Mouse (Mus musculus): ENCODE measurements around the gene 0610010K14Rik. TPM values are rescaled to one million over a fixed set of nuclear protein-coding genes. Genes with fewer than 3 reads are reported as not detected.

The 0610010K14Rik gene
- polyA plus RNA-seq (2016; fragmentation: Nextera tagmentation; extraction: Ambion mirVana): 241 and 244 TPM in 2 replicates

DNA sequence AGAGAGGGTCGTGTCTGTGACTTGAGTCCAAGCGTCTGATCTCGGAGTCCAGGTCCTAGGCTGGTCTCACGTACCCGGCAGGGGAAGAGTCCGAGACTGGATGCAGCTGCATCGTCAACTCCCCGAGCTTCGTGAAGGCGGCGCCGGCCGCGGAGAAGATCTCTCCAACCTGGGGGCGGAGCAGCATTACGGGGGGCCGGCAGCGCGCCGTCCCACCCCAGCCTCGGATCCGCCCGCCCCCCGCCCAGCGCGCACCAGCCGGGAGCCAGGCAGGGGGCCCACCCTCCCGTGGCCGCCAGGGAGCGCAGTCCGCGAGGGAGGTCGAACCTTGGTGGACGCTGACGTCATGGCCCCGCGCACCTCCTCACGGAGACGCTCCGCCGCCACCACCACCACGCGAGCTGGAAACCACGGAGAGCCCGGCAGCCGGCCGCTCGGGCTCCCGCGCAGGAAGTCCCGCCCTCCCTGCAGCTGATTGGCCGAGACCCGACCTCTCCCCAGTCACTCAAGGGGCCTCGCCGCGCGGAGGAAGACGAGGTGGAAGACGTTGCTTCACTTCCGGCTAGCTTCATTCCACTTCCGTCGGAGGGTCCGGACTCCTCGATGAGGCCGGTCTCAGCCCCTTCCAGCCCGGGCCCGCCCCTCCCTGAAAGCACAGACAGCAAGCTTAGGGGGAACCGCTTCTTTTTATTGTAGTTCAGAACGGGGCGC is at the start of gene 0610010K14Rik:
Gene 0610010K14Rik (minus strand): TSS at position 458 of the 711 bp plus-strand sequence.
- Histone ChIP-seq H3K36me3 (peaks cover 25% of the 10 kb centered on the region), H3K27ac (replicated peaks) (peak within 1 kb of the TSS; percentile 95), H3K4me3 (peak within 1 kb of the TSS; percentile 93), H3K9me3 (replicated peaks) (no peaks in the 10 kb centered on the region), H3K4me1 (peaks cover 62% of the 10 kb centered on the region), H3K27me3 (ENCODE audit: low read depth, poor library complexity, severe bottlenecking) (no peaks in the 10 kb centered on the region)
- peak; percentile 98 for DNase-seq (ENCODE audit: low spot score)
- WGBS: under 1% methylated on average over 67 of the region's 70 CpGs

DNA sequence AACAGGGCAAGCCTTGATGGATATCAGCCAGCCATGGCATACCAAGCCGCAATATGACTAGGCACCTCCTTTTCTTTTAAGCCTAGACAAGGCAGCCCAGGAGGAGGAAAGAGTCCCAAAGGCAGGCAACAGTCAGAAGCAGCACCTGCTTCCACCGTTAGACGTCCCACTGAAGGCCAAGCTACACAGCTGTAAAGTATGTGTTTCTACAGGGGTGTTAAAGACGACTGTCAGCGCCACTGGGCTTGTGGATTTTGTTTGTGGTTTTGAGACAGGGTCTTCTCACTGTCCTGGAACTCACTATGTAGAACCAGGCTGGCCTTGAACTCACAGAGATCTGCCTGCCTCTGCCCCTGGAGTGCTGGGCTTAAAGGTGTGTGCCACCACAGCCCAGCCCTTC is 48.0 kb upstream of the 0610010K14Rik start:
- Histone ChIP-seq H3K27ac (replicated peaks) (no peak overlapping the region), H3K4me1 (peaks cover 4% of the 10 kb centered on the region; the same call in 1 of the 2 replicates), H3K9me3 (replicated peaks) (no peaks in the 10 kb centered on the region), H3K27me3 (ENCODE audit: low read depth, poor library complexity, severe bottlenecking) (no peaks in the 10 kb centered on the region), H3K4me3 (no peak overlapping the region), H3K36me3 (no peaks in the 10 kb centered on the region)
- 85% methylated on average over 5 of the region's 5 CpGs for WGBS
- DNase-seq (ENCODE audit: low spot score): no peak

DNA sequence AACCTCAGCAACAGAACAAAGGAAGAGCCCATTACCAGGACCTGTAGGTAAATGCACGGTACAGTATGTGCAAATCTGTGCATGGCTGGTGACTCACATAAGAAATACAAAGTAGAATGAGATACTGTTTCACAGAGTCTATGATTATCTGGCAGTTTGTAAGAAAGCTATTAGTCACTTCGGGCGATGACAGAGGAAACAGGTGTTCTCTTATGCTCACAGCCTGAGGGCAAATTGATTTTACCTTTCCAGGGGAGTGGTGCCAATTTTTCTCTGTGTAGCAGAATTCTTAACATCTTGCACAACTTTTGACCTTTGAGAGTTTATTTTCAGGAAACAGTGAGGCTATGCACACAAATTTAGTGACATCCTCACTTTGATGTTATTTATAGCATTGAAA is 47.0 kb upstream of the 0610010K14Rik start:
- WGBS: 92% methylated on average over 3 of the region's 3 CpGs
- DNase-seq (ENCODE audit: low spot score): no peak

DNA sequence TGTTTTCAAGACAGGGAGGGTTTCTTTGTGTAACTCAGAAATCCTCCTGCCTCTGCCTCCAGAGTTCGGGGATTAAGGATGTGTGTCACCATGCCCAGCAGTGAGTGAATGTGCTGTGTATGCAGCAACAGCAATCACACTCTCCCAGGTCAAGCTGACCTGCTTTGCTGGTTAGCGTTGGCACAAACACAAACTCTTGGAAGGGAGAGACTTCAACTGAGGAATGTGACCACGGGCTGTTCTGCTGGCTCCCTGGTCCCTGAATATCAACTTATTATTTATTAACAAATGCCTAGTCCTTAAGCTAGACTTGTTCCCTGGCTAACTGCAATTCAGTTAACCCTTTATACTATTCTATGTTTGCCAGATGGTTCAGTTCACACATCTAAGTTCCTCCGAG is 46.0 kb upstream of the 0610010K14Rik start:
- H3K9me3 ChIP-seq (replicated peaks): no peaks in the 10 kb centered on the region
- H3K36me3 ChIP-seq: no peaks in the 10 kb centered on the region
- no peak overlapping the region for H3K27ac ChIP-seq (replicated peaks)
- no peak for DNase-seq (ENCODE audit: low spot score)
- WGBS: 91% methylated on average over 4 of the region's 4 CpGs
- H3K27me3 ChIP-seq (ENCODE audit: low read depth, poor library complexity, severe bottlenecking): no peaks in the 10 kb centered on the region
- H3K4me3 ChIP-seq: no peak overlapping the region
- H3K4me1 ChIP-seq: no peaks in the 10 kb centered on the region

More for the DNA sequence above, 47.0 kb upstream of the 0610010K14Rik start:
- Histone ChIP-seq H3K4me1 (peaks cover 4% of the 10 kb centered on the region; the same call in 1 of the 2 replicates), H3K9me3 (replicated peaks) (no peaks in the 10 kb centered on the region), H3K36me3 (no peaks in the 10 kb centered on the region), H3K4me3 (no peak overlapping the region), H3K27ac (replicated peaks) (no peak overlapping the region), H3K27me3 (ENCODE audit: low read depth, poor library complexity, severe bottlenecking) (no peaks in the 10 kb centered on the region)

DNA sequence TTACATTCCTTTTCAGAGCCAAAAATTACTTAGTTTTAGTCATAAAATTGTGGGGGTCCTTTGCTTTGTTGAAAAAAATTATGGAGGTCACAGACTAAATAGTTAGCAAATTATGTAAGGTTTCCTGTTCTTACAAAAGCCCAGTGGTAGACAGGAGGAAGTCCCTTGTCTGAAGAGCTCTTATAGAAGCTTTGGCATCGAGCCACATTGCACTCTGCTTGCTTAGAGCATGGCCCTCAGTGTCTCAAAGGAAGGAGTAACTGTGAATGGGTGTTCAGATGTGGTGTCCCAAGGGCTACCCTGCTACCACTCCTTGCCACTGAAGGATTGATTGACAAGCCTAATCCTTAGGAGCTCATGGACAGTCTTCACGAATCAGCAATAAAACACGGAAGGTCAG is 42.7 kb upstream of the 0610010K14Rik start:
- Histone ChIP-seq H3K36me3 (no peaks in the 10 kb centered on the region), H3K27ac (replicated peaks) (no peak overlapping the region), H3K9me3 (replicated peaks) (no peaks in the 10 kb centered on the region), H3K4me1 (no peaks in the 10 kb centered on the region), H3K4me3 (no peak overlapping the region), H3K27me3 (ENCODE audit: low read depth, poor library complexity, severe bottlenecking) (no peaks in the 10 kb centered on the region)
- WGBS: 83% methylated on average over 3 of the region's 3 CpGs
- no peak for DNase-seq (ENCODE audit: low spot score)

DNA sequence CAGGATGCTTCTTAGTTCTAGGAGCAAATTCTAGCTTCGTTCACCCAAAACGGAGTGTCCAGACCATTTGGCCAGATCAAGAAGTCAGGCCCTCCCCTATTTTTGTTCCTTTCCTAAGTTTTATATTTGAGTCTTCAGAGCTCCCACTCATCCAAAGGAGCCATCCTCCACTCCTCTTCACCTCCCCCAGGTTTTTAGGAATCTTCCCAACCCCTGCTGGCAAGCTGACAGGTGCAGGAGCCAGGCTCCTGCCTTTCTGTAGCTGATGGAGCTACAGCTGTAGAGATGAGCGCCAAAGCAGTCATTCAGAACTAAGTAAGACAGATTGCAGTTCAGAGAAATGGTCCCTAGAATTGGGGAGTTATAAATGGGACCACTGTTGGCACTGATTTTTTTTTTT is 41.2 kb upstream of the 0610010K14Rik start:
- Histone ChIP-seq H3K4me3 (no peak overlapping the region), H3K27me3 (ENCODE audit: low read depth, poor library complexity, severe bottlenecking) (no peaks in the 10 kb centered on the region), H3K9me3 (replicated peaks) (no peaks in the 10 kb centered on the region), H3K4me1 (no peaks in the 10 kb centered on the region), H3K27ac (replicated peaks) (no peak overlapping the region), H3K36me3 (no peaks in the 10 kb centered on the region)
- DNase-seq (ENCODE audit: low spot score): no peak
- WGBS: 82% methylated on average over 3 of the region's 3 CpGs

DNA sequence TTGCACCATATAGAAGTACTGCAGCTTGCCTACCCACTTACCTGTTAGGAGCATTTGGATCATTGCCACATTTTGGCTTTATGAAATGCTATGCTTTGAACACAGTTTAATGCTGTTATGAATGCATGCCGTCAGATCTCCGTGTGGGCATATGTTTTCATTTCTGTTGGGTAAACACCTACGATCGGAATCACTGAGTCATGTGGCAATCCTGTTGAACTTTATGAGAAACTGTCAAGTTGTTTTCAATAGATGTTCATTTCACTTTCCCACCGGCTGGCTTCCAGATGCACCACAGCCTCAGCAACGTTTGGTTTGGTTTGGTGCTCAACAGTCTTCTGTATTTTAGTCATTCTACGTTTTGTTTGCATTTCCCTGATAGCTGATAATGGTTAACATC is 33.9 kb upstream of the 0610010K14Rik start:
- no peaks in the 10 kb centered on the region for H3K27me3 ChIP-seq (ENCODE audit: low read depth, poor library complexity, severe bottlenecking)
- no peaks in the 10 kb centered on the region for H3K4me1 ChIP-seq
- no peak overlapping the region for H3K4me3 ChIP-seq
- no peaks in the 10 kb centered on the region for H3K9me3 ChIP-seq (replicated peaks)
- no peak for DNase-seq (ENCODE audit: low spot score)
- no peaks in the 10 kb centered on the region for H3K36me3 ChIP-seq
- 87% methylated on average over 7 of the region's 7 CpGs for WGBS
- no peak overlapping the region for H3K27ac ChIP-seq (replicated peaks)

DNA sequence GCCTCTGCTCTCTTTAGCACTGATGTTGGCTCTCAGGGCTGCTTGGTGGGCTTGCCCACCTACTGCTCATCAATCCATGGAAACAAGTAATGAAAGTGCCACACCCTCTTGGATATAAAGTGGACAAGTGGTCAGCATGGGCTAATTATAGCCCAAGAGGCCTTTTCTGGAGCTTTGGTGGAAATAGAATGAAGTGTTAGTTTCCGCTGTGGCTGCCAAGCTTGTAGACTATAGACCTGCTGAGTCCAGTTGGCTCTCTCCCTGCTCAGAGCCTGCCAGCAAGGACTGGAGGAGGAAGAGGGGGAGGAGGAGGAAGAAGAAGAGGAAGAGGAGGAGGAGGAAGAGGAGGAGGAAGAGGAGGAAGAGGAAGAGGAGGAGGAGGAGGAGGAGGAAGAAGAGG is 28.7 kb upstream of the 0610010K14Rik start:
- WGBS: 90% methylated on average over 1 of the region's 1 CpGs

DNA sequence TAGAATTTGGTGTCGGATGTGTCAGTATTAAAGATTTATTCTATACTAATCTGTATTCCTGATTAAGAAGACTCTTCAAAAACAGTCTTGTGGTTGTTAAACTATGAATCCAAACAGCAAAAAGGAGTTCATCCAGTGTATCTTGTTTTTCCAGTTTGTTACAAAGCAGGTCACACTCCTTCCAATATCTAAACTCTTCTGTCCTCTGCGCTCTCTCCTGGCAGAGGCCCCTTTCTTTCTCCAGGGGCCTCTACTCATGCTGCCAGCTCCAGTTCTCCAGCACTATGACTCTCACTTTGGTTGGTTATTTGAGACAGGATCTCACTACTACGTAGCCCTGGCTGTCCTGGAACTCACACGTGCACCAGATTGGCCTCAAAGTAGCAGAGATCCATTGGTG is 28.1 kb upstream of the 0610010K14Rik start:
- DNase-seq (ENCODE audit: low spot score): no peak
- H3K4me1 ChIP-seq: no peaks in the 10 kb centered on the region
- 87% methylated on average over 4 of the region's 4 CpGs for WGBS

More for the DNA sequence above, 28.7 kb upstream of the 0610010K14Rik start:
- H3K4me3 ChIP-seq: no peak overlapping the region
- DNase-seq (ENCODE audit: low spot score): no peak
- no peak overlapping the region for H3K27ac ChIP-seq (replicated peaks)
- no peaks in the 10 kb centered on the region for H3K4me1 ChIP-seq
- no peaks in the 10 kb centered on the region for H3K27me3 ChIP-seq (ENCODE audit: low read depth, poor library complexity, severe bottlenecking)
- H3K36me3 ChIP-seq: no peaks in the 10 kb centered on the region
- H3K9me3 ChIP-seq (replicated peaks): no peaks in the 10 kb centered on the region

DNA sequence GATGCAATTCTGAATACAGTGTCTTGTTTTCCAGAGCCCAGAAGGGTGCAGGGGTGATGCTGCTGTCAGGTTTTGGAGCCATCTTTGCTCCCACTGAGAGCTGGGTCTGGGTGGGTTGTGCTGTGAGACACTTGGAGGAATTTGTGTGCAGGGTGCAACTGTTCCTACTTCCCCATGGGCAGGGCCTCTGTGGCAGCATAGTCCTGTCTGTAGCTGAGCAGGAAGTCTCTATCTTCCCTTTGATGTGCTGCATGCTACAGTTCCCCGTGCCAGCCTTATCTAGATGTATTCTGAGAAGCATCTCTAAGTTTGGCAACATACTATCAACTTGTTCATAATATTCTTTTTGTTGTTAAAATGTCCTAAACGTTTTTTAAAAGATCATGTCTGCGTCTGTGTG is 27.5 kb upstream of the 0610010K14Rik start:
- WGBS: 65% methylated on average over 3 of the region's 3 CpGs
- Histone ChIP-seq H3K27ac (replicated peaks) (no peak overlapping the region), H3K9me3 (replicated peaks) (no peaks in the 10 kb centered on the region)

More for the DNA sequence above, 28.1 kb upstream of the 0610010K14Rik start:
- no peak overlapping the region for H3K27ac ChIP-seq (replicated peaks)
- no peak overlapping the region for H3K4me3 ChIP-seq
- no peaks in the 10 kb centered on the region for H3K27me3 ChIP-seq (ENCODE audit: low read depth, poor library complexity, severe bottlenecking)
- no peaks in the 10 kb centered on the region for H3K9me3 ChIP-seq (replicated peaks)
- no peaks in the 10 kb centered on the region for H3K36me3 ChIP-seq

DNA sequence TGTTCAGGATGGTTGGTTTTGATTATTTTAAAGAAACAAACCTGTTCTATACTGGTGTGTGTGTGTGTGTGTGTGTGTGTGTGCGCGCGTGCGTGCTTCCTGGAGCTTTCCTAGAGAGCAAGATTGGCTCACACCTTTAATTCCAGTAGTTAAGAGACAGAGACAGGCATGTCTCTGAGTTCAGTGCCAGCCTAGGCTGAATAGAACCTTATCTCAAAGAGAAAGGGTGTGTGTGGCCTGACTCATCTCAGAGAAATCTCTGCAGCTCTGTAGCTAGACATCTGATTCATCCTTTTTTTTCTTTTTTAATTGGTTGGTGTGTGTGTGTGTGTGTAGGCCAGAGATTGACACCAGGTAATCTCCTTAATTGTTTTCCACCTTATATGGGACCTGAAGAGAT is 21.3 kb upstream of the 0610010K14Rik start:
- no peak overlapping the region for H3K27ac ChIP-seq (replicated peaks)
- peaks cover 16% of the 10 kb centered on the region for H3K4me1 ChIP-seq
- H3K27me3 ChIP-seq (ENCODE audit: low read depth, poor library complexity, severe bottlenecking): peaks cover 28% of the 10 kb centered on the region
- WGBS: 92% methylated on average over 4 of the region's 4 CpGs
- no peaks in the 10 kb centered on the region for H3K36me3 ChIP-seq
- no peak for DNase-seq (ENCODE audit: low spot score)
- no peak overlapping the region for H3K4me3 ChIP-seq
- no peaks in the 10 kb centered on the region for H3K9me3 ChIP-seq (replicated peaks)

More for the DNA sequence above, 27.5 kb upstream of the 0610010K14Rik start:
- Histone ChIP-seq H3K4me1 (no peaks in the 10 kb centered on the region), H3K4me3 (no peak overlapping the region), H3K27me3 (ENCODE audit: low read depth, poor library complexity, severe bottlenecking) (no peaks in the 10 kb centered on the region), H3K36me3 (no peaks in the 10 kb centered on the region)
- DNase-seq (ENCODE audit: low spot score): no peak

DNA sequence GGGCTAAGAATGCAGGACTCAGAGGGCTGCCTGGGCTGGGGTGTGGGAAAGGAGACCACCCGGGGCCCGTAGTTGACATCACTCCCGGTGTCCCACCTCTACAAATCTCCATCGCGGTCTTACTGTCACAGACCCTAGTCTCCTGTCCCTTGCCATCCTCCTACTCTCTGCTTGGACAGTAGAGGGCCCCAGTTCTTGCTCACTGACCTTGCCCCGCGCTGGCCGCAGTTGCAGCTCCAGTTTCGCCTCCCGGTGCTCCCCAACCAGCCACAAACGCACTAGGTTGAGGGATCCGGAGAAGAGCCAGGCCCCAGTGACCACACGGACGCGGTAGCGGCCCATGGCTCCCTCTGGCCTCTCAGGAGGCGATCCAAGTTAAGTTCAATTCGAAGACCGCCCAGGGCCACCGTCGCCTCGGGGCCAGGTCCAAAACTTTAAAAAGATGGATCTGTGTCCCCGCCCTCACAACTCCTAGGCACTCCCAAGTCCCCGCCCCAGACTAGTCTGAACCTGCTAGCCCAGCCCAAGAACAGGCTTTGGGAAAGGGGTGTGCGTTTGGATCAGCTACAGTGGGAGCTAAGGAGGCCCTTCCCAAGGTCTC is 17.3 kb upstream of the 0610010K14Rik start, which contains the start of gene Alox12:
Gene Alox12 (minus strand): TSS at position 423 of the 601 bp plus-strand sequence.
- Histone ChIP-seq H3K27ac (replicated peaks) (no peak within 1 kb of the TSS; the same call in 1 of the 2 replicates), H3K4me1 (peaks cover 18% of the 10 kb centered on the region), H3K4me3 (peak within 1 kb of the TSS; percentile 49), H3K9me3 (replicated peaks) (no peaks in the 10 kb centered on the region), H3K27me3 (ENCODE audit: low read depth, poor library complexity, severe bottlenecking) (peaks cover 65% of the 10 kb centered on the region), H3K36me3 (no peaks in the 10 kb centered on the region)
- DNase-seq (ENCODE audit: low spot score): peak; percentile 67
- 1% methylated on average over 25 of the region's 25 CpGs for WGBS

DNA sequence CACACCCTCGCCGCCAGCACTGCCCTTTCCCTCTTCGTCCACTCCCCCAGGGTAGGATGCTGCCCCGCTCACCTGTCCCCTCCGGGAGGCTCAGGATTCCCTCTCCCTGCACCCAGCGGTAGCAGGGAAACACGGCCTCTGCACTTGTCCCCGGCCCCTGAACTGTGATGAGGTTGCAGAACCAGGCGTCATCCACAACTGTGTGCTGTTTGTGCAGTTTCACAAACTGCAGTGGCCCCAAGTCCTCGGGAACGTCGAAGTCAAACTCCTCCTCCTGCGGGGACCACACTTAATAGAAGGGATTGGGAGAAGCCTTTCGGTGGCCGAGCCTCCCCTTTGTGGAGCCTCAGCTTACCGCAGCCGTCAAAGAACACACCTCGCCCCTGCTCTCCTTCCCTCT is 16.6 kb upstream of the 0610010K14Rik start:
- Histone ChIP-seq H3K36me3 (no peaks in the 10 kb centered on the region), H3K4me1 (peaks cover 18% of the 10 kb centered on the region), H3K27me3 (ENCODE audit: low read depth, poor library complexity, severe bottlenecking) (peaks cover 65% of the 10 kb centered on the region), H3K4me3 (peak overlapping the region; percentile 49), H3K27ac (replicated peaks) (no peak overlapping the region), H3K9me3 (replicated peaks) (no peaks in the 10 kb centered on the region)
- WGBS: 4% methylated on average over 18 of the region's 18 CpGs
- no peak for DNase-seq (ENCODE audit: low spot score)

Data from midbrain, embryonic 10.5 days (tissue).